Mouse (Mus musculus): ENCODE measurements at regions not wholly inside any gene's neighbourhood (a gene's known extent, or its start where the extent isn't known, plus 50 kb on each side); places are given as distances from the start of the nearest gene placed in this dataset.
A peak's percentile ranks its signal among the peaks of the same experiment; 100 is the strongest.

DNA sequence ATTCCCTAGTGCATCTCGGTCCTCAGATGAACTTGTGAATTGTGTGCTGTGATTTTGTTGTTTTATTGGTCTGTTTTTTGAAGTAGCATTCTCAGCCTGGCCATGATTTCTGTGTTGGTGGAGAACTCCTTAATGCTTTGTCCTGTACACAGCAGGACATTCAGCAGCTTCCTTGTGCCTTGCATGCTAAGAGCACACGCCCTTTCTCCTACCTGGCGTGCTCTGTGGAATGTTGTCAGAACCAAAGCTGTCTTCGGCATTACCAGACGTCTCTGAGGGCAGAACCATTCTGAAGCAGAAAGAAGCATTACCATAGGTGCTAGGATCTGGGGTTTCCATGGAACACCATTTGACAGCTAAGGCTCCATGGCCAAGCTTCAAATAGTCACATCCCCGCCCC lies 75.0 kb upstream of the Epc2 start:
- no peak for ATAC-seq (replicated peaks; ENCODE audit: low read depth, poor library complexity, severe bottlenecking)

DNA sequence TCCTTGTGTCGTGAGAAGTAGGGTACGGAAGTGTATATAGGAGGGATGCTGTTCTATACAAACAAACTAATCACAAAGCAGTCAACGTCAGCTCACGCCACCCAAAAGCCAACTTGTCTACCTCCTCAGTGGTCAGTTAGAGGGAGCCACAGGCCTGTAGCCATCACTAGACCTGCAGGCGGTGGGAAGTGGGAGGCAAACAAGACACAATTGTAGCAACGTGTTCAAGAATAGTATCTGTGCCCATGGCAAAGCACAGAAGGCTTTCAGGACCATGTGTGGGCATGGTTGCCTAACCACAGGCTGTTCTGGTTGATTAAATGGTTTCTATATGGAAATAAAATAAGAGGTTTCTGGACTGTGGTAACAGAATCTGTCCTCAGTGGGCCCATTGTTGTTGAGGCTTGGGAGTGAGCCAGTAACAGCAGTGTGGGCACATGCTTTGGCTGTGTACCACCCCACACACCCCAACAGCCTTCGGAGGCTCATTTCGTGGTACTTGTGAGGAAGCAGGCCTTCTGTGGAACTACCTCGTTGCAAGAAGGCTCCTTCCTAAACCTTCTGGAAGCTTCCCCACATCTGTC lies 72.0 kb upstream of the Epc2 start:
- peak; percentile 46 for ATAC-seq (replicated peaks; ENCODE audit: low read depth, poor library complexity, severe bottlenecking)

GRCm38 (mm10) chr2:49380965-49381364 lies 70.3 kb upstream of the Epc2 start:
- peak; percentile 91 for ATAC-seq (replicated peaks; ENCODE audit: low read depth, poor library complexity, severe bottlenecking)

- ATAC-seq (replicated peaks; ENCODE audit: low read depth, poor library complexity, severe bottlenecking), result peak; percentile 36; the same call in 1 of the 2 replicates
Observed at GRCm38 (mm10) chr2:49386747-49387146, 64.5 kb upstream of the Epc2 start.

DNA sequence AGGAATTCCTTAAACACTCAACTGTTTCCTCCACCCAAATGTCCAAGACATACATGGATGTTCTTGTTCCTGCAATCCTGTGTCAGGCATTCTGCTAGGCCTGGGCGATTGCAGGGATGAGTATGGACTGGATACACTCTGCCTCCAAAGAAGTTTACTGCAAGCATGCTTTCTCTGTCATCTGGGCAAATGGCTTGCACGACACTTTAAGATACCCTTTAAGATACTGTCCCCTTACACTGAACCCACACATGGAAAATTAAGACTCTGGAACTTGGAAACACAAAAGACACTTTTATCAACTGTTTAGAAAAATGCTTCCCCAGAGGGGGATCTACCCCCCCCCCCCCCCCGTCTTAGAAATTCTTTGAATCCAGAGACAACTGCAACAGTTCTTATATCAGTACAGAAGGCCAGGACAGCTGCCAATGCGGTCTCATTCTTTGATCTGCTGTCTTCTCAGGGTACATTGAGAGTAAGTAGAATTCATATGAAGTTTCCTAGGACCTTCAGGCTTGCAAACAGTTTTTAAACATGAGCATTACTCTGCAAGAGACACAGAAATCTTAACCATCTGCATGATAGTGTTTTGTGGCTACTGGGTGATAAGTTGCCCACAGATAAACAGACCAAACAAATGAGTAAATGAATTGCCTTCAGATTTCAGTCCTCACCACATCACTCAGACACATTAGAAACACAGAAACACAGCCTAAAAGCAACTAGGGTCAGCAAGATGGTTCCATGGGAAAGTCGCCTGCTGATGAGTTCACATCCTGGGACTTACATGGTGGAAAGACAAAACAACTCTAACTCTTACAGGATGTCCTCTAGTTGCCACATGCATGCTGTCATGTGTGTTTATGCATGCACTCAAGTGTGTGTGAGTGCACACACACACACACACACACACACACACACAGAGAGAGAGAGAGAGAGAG lies 59.7 kb upstream of the Epc2 start:
- ATAC-seq (replicated peaks; ENCODE audit: low read depth, poor library complexity, severe bottlenecking), result no peak

All from common myeloid progenitor, adult 5-6 weeks (primary cell).